Mouse (Mus musculus) neural tube, embryonic 11.5 days (tissue): ENCODE measurements at regions not wholly inside any gene's neighbourhood (a gene's known extent, or its start where the extent isn't known, plus 50 kb on each side); places are given as distances from the start of the nearest gene placed in this dataset.
"Not testable (repeated sequence)": the region's sequence is repeated elsewhere in the genome, so short reads cannot be mapped to it uniquely, and the experiment has no call there.

Experiments used
- ATAC-seq: fragments of 200-750 bp; cut with Nextera tagmentation; 2 replicates; pipeline ENCODE4 v1.8.0; 2017; ENCODE audit warnings: moderate number of reproducible peaks, mild to moderate bottlenecking, moderate TSS enrichment, moderate library complexity; ENCODE audit not compliant: insufficient read depth, low FRiP score, low TSS enrichment
- DNase-seq: peaks from one replicate; pipeline ENCODE4 v3.0.0-alpha.2; 2015; ENCODE audit warnings: low spot score
- H3K27ac ChIP-seq: fragments of 300-500 bp; sonication (generic); 2 replicates; pipeline ENCODE4 v1.5.1; 2014; ENCODE audit warnings: low read depth, mild to moderate bottlenecking, low read length
- H3K27me3 ChIP-seq: fragments of 300-500 bp; sonication (generic); 2 replicates; pipeline ENCODE4 v1.6.1; 2014; ENCODE audit warnings: mild to moderate bottlenecking, low read length, mixed read lengths; ENCODE audit not compliant: control insufficient read depth, insufficient read depth
- H3K36me3 ChIP-seq: fragments of 300-500 bp; sonication (generic); 2 replicates; pipeline ENCODE4 v1.6.1; 2014; ENCODE audit warnings: mild to moderate bottlenecking, low read length, moderate library complexity, mixed read lengths; ENCODE audit not compliant: control insufficient read depth, insufficient read depth
- H3K4me1 ChIP-seq: fragments of 300-500 bp; sonication (generic); 2 replicates; pipeline ENCODE4 v1.6.1; 2014; ENCODE audit warnings: low read length, mixed read lengths; ENCODE audit not compliant: control insufficient read depth, insufficient read depth
- H3K4me2 ChIP-seq: fragments of 300-500 bp; sonication (generic); 2 replicates; pipeline ENCODE4 v1.6.1; 2014; ENCODE audit warnings: low read depth, mild to moderate bottlenecking, moderate library complexity
- H3K4me3 ChIP-seq: fragments of 300-500 bp; sonication (generic); 2 replicates; pipeline ENCODE4 v1.5.1; 2014; ENCODE audit warnings: low read depth, low read length
- H3K9ac ChIP-seq: fragments of 300-500 bp; sonication (generic); 2 replicates; pipeline ENCODE4 v1.6.1; 2014; ENCODE audit warnings: mild to moderate bottlenecking, low read length
- H3K9me3 ChIP-seq: fragments of 300-500 bp; sonication (generic); 2 replicates; pipeline ENCODE4 v1.6.1; 2016; ENCODE audit warnings: low read length; ENCODE audit not compliant: control insufficient read depth
- WGBS: fragments of 180-500 bp; shearing (Covaris S2); extraction: QIAGEN DNeasy Blood & Tissue Kit; methylation state at CpG from one replicate; pipeline ENCODE4 v1.1.7; 2014; 5-methylcytosine and 5-hydroxymethylcytosine counted together

GRCm38 (mm10) chr1:181262496-181262895, 50.7 kb upstream of the Wdr26 start:
- H3K27ac ChIP-seq = no peak overlapping the region
- H3K27me3 ChIP-seq = no peaks in the 10 kb centered on the region
- H3K4me2 ChIP-seq = no peak overlapping the region
- no peak overlapping the region for H3K9ac ChIP-seq
- no peaks in the 10 kb centered on the region for H3K4me1 ChIP-seq
- 94% methylated on average over 3 of the region's 3 CpGs for WGBS
- no peak for ATAC-seq
- H3K36me3 ChIP-seq = no peaks in the 10 kb centered on the region
- no peaks in the 10 kb centered on the region for H3K9me3 ChIP-seq
- no peak for DNase-seq
- no peak overlapping the region for H3K4me3 ChIP-seq

GRCm38 (mm10) chr1:181263216-181263615, 51.4 kb upstream of the Wdr26 start:
- Histone ChIP-seq H3K36me3 (no peaks in the 10 kb centered on the region), H3K27ac (no peak overlapping the region), H3K4me1 (no peaks in the 10 kb centered on the region), H3K27me3 (no peaks in the 10 kb centered on the region), H3K4me2 (no peak overlapping the region), H3K9ac (no peak overlapping the region), H3K9me3 (no peaks in the 10 kb centered on the region), H3K4me3 (no peak overlapping the region)
- ATAC-seq (no peak), DNase-seq (no peak)
- 89% methylated on average over 10 of the region's 10 CpGs for WGBS

- H3K27ac ChIP-seq, H3K4me2 ChIP-seq, H3K4me3 ChIP-seq, H3K4me1 ChIP-seq, ATAC-seq, H3K9ac ChIP-seq, H3K27me3 ChIP-seq, DNase-seq, H3K9me3 ChIP-seq, H3K36me3 ChIP-seq: not testable (repeated sequence)
- 96% methylated on average over 10 of the region's 15 CpGs for WGBS
Observed at GRCm38 (mm10) chr1:181270469-181270868, 58.7 kb upstream of the Wdr26 start.

- H3K4me2 ChIP-seq = no peak overlapping the region
- H3K4me1 ChIP-seq = no peaks in the 10 kb centered on the region
- no peak overlapping the region for H3K9ac ChIP-seq
- no peak overlapping the region for H3K27ac ChIP-seq
- H3K27me3 ChIP-seq = no peaks in the 10 kb centered on the region
- no peaks in the 10 kb centered on the region for H3K36me3 ChIP-seq
- no peak for ATAC-seq
- WGBS = 81% methylated on average over 5 of the region's 5 CpGs
- DNase-seq = no peak
- no peak overlapping the region for H3K4me3 ChIP-seq
- no peaks in the 10 kb centered on the region for H3K9me3 ChIP-seq
Observed at GRCm38 (mm10) chr1:181271164-181271563, 59.4 kb upstream of the Wdr26 start.

GRCm38 (mm10) chr1:181271821-181272220, 60.0 kb upstream of the Wdr26 start:
- DNase-seq = no peak
- 87% methylated on average over 6 of the region's 6 CpGs for WGBS
- Histone ChIP-seq H3K4me3 (no peak overlapping the region), H3K9me3 (no peaks in the 10 kb centered on the region), H3K27me3 (no peaks in the 10 kb centered on the region), H3K4me2 (no peak overlapping the region), H3K27ac (no peak overlapping the region), H3K36me3 (no peaks in the 10 kb centered on the region), H3K9ac (no peak overlapping the region), H3K4me1 (no peaks in the 10 kb centered on the region)
- no peak for ATAC-seq

- DNase-seq = peak; percentile 86
- no peak overlapping the region for H3K9ac ChIP-seq
- H3K27me3 ChIP-seq = no peaks in the 10 kb centered on the region
- 5% methylated on average over 20 of the region's 20 CpGs for WGBS
- no peak overlapping the region for H3K4me2 ChIP-seq
- peak; percentile 95 for ATAC-seq
- H3K36me3 ChIP-seq = no peaks in the 10 kb centered on the region
- no peak overlapping the region for H3K4me3 ChIP-seq
- H3K9me3 ChIP-seq = no peaks in the 10 kb centered on the region
- no peaks in the 10 kb centered on the region for H3K4me1 ChIP-seq
- no peak overlapping the region for H3K27ac ChIP-seq
Observed at GRCm38 (mm10) chr1:181272622-181273296, 61.0 kb upstream of the Wdr26 start.

- Histone ChIP-seq H3K4me1 (no peaks in the 10 kb centered on the region), H3K9ac (no peak overlapping the region), H3K27ac (no peak overlapping the region), H3K4me2 (no peak overlapping the region), H3K9me3 (no peaks in the 10 kb centered on the region), H3K36me3 (no peaks in the 10 kb centered on the region), H3K27me3 (no peaks in the 10 kb centered on the region), H3K4me3 (no peak overlapping the region)
- 54% methylated on average over 7 of the region's 10 CpGs for WGBS
- ATAC-seq = no peak; the same call in 1 of the 2 replicates
- DNase-seq = no peak
Observed at GRCm38 (mm10) chr1:181273540-181274204, 61.9 kb upstream of the Wdr26 start.

- Histone ChIP-seq H3K9me3 (no peaks in the 10 kb centered on the region), H3K4me1 (no peaks in the 10 kb centered on the region), H3K27ac (no peak overlapping the region), H3K36me3 (no peaks in the 10 kb centered on the region), H3K4me3 (no peak overlapping the region), H3K9ac (no peak overlapping the region), H3K27me3 (no peaks in the 10 kb centered on the region), H3K4me2 (no peak overlapping the region)
- no peak for DNase-seq
- ATAC-seq = no peak
- WGBS = 86% methylated on average over 5 of the region's 5 CpGs
Observed at GRCm38 (mm10) chr1:181280826-181281225, 69.0 kb upstream of the Wdr26 start.

- not testable (repeated sequence) for DNase-seq, ATAC-seq, H3K27me3 ChIP-seq, H3K9me3 ChIP-seq, H3K4me2 ChIP-seq, H3K4me3 ChIP-seq, H3K9ac ChIP-seq, H3K4me1 ChIP-seq, H3K27ac ChIP-seq, H3K36me3 ChIP-seq
- 86% methylated on average over 8 of the region's 8 CpGs for WGBS
Observed at GRCm38 (mm10) chr1:181282986-181283385, 69.4 kb upstream of the Cnih3 start.
